In genomic region chr17:28475593-28476325, GRCm38 (mm10) we compare ENCODE assay signal across 17 mouse cellular contexts. TPM values are rescaled to one million over a fixed set of nuclear protein-coding genes. Genes with fewer than 3 reads are reported as not detected.
DNase-seq lines count a peak whose midpoint lies in the region; ATAC-seq and TF ChIP-seq lines count a peak whose summit lies in the region.
"Had no signal": no experiment of that assay in that cellular context is flagged by ENCODE, and none has a peak within 500 bp of the region (broad histone marks: within the 10 kb centered on the region; RNA-seq: fewer than 3 reads in every experiment).

No protein-coding gene starts in this region.

- peaks cover 2% of the 10 kb centered on the region for H3K9me3 ChIP-seq in CH12.LX (replicated peaks; ENCODE audit: low read length)
- H3K9me3 ChIP-seq: heart, embryonic 15.5 days; liver, embryonic 15.5 days had no signal

- in situ Hi-C loops in CH12.LX (cut with MboI; ENCODE audit: low pct_ligation_motif_present, low pct_unique_long_range_greater_than_20kb, low sequenced_read_pairs): loop anchor here (5.0 kb wide), 1 partner anchor 47 kb away; no protein-coding TSS in a partner anchor

- no peak for TF ChIP-seq EP300 in CH12.LX (IDR thresholded peaks at IDR 0.05; ENCODE audit: low read length)

- H3K4me3 ChIP-seq in kidney, adult 2 months (ENCODE audit: insufficient read depth, low read depth, low read length): no peak overlapping the region
- H3K4me3 ChIP-seq in CH12.LX (replicated peaks in 1 of 3; ENCODE audit: low read depth in 2 of 3, low read length in 2 of 3, poor library complexity in 1 of 3): no peak overlapping the region
- no peak overlapping the region for H3K4me3 ChIP-seq in embryonic fibroblast, embryonic 13.5 days (ENCODE audit: insufficient read depth, low read length)
- H3K4me3 ChIP-seq: erythroblast, embryonic 14.5 days; heart, embryonic 15.5 days; liver, embryonic 15.5 days; myocyte had no signal

- DNase-seq in kidney, adult 2 months: peak; percentile 31
- DNase-seq in kidney, postnatal 10 days: no peak
- DNase-seq in 3T3-L1 (ENCODE audit: low read depth, low spot score): peak; percentile 89
- DNase-seq in CH12.LX (ENCODE audit: extremely low read depth): no peak
- DNase-seq in right cerebral cortex, adult 18-20 months: no peak
- DNase-seq: adrenal gland, postnatal 25 days; cerebellum, adult 11 months; kidney, postnatal 14 days had no signal

- H3K36me3 ChIP-seq in kidney, adult 2 months (ENCODE audit: control insufficient read depth, insufficient read depth, low read length): no peaks in the 10 kb centered on the region
- peaks cover 0 to 24% of the 10 kb centered on the region in 2 experiments for H3K36me3 ChIP-seq in CH12.LX (replicated peaks in 1 of 2; ENCODE audit: control insufficient read depth in 1 of 2, insufficient read depth in 1 of 2, low read length in 1 of 2)
- H3K36me3 ChIP-seq: heart, embryonic 15.5 days; liver, embryonic 15.5 days had no signal

- dilution Hi-C loops in CH12.LX (cut with MboI; ENCODE audit: extremely low pct_ligation_motif_present, extremely low pct_unique_long_range_greater_than_20kb, low sequenced_read_pairs): no loop called here

- H3K27me3 ChIP-seq in kidney, adult 2 months (replicated peaks; ENCODE audit: control insufficient read depth, insufficient read depth, low read length): no peaks in the 10 kb centered on the region
- H3K27me3 ChIP-seq in CH12.LX (replicated peaks): no peaks in the 10 kb centered on the region
- H3K27me3 ChIP-seq: heart, embryonic 15.5 days; liver, embryonic 15.5 days had no signal

- no peak for ATAC-seq in granulocyte monocyte progenitor cell, adult 5-6 weeks (replicated peaks; ENCODE audit: poor library complexity, severe bottlenecking)
- ATAC-seq: hindbrain, embryonic 16.5 days had no signal

- no peak overlapping the region for H3K4me2 ChIP-seq in CH12.LX (ENCODE audit: insufficient read depth, low read depth, poor library complexity, severe bottlenecking)
- H3K4me2 ChIP-seq: heart, embryonic 15.5 days; liver, embryonic 15.5 days had no signal

- peak; percentile 58 for TF ChIP-seq RAD21 in CH12.LX (IDR thresholded peaks at IDR 0.05; ENCODE audit: low read depth, low read length)

- TF ChIP-seq POLR2A in kidney, adult 2 months (IDR thresholded peaks at IDR 0.05; ENCODE audit: low read depth, low read length): no peak
- no peak for TF ChIP-seq POLR2A in CH12.LX (IDR thresholded peaks at IDR 0.05; ENCODE audit: low read depth, low read length)
- TF ChIP-seq POLR2A in embryonic fibroblast, embryonic 13.5 days (IDR thresholded peaks at IDR 0.05; ENCODE audit: low read depth, low read length): no peak

- peak; percentile 50 for TF ChIP-seq CTCF in kidney, adult 2 months (conservative IDR thresholded peaks at IDR 0.05; ENCODE audit: insufficient read depth, insufficient read length, low read depth, low read length)
- peak in 1 of 2 experiments; percentile 71; a peak in 2 of 4 replicates for TF ChIP-seq CTCF in CH12.LX (conservative IDR thresholded peaks at IDR 0.05 in 1 of 2, IDR thresholded peaks at IDR 0.05 in 1 of 2; ENCODE audit: low read depth in 2 of 2, low read length in 2 of 2)
- no peak for TF ChIP-seq CTCF in embryonic fibroblast, embryonic 13.5 days (IDR thresholded peaks at IDR 0.05; ENCODE audit: borderline replicate concordance, insufficient read depth, low read length)

- 80% methylated on average over 3 of the region's 3 CpGs for WGBS in kidney, adult 2 months

- peaks cover 8% of the 10 kb centered on the region; the same call in 1 of the 2 replicates for H3K79me2 ChIP-seq in CH12.LX (replicated peaks; ENCODE audit: control insufficient read depth, extremely low read depth, insufficient read depth, poor library complexity, severe bottlenecking)

- no peak overlapping the region for H3K27ac ChIP-seq in kidney, adult 2 months (ENCODE audit: insufficient read depth, low read depth, low read length)
- no peak overlapping the region for H3K27ac ChIP-seq in CH12.LX (ENCODE audit: insufficient read depth, low read depth)
- H3K27ac ChIP-seq in embryonic fibroblast, embryonic 13.5 days (ENCODE audit: insufficient read depth, low read length): peak overlapping the region; percentile 51
- H3K27ac ChIP-seq: heart, embryonic 15.5 days; liver, embryonic 15.5 days had no signal

- peaks cover 7% of the 10 kb centered on the region; the same call in 1 of the 2 replicates for H3K4me1 ChIP-seq in kidney, adult 2 months (ENCODE audit: control insufficient read depth, insufficient read depth, low read length)
- H3K4me1 ChIP-seq in CH12.LX (ENCODE audit: control insufficient read depth in 1 of 2, insufficient read depth in 2 of 2): peaks cover 2 to 3% of the 10 kb centered on the region in 2 experiments; a peak in 3 of 4 replicates
- H3K4me1 ChIP-seq in embryonic fibroblast, embryonic 13.5 days (ENCODE audit: control insufficient read depth, insufficient read depth, low read length): peaks cover 23% of the 10 kb centered on the region

- H3K9ac ChIP-seq in CH12.LX (ENCODE audit: insufficient read depth, low read depth): no peak overlapping the region
- H3K9ac ChIP-seq: heart, embryonic 15.5 days; liver, embryonic 15.5 days had no signal

TF ChIP-seq in CH12.LX, 34 proteins besides CTCF, POLR2A, EP300 and RAD21:
- peak; percentile 66; the same call in 1 of the 2 replicates for TF ChIP-seq MYC (IDR thresholded peaks at IDR 0.05; ENCODE audit: low read depth, low read length)
- peak; percentile 70 for TF ChIP-seq SMC3 (IDR thresholded peaks at IDR 0.05; ENCODE audit: low read depth, low read length)
- TF ChIP-seq TCF12 (IDR thresholded peaks at IDR 0.05; ENCODE audit: low read depth, low read length): no peak

RNA-seq across cellular contexts. Expression of gene Fkbp5, which starts 41.6 kb away (rescaled TPM):
- 13.4 and 14.3 TPM in 2 replicates for polyA plus RNA-seq in kidney, adult 2 months (2012; rRNA removed)
- total RNA-seq in CH12.LX (2012; rRNA removed): 14.4 and 17.5 TPM in 2 replicates
- total RNA-seq in CH12.LX (2014; rRNA removed): 21.5 and 22.6 TPM in 2 replicates
- 31.4 and 35.3 TPM in 2 replicates for polyA plus RNA-seq in CH12.LX (2012; ENCODE audit: insufficient read length, low read depth)
- 30.7 and 31.3 TPM in 2 replicates for polyA plus RNA-seq in embryonic fibroblast, embryonic 13.5 days (2011; ENCODE audit: insufficient read length, low read depth, missing spikeins)
- total RNA-seq in granulocyte monocyte progenitor cell, adult 5-6 weeks (2014; fragmentation: Nextera tagmentation): 49.1 and 63.7 TPM in 2 replicates
- 40.8 and 53.1 TPM in 2 replicates for total RNA-seq in granulocyte monocyte progenitor cell, adult 5-6 weeks (2017)

RNA-seq across cellular contexts. Expression of gene Armc12, which starts 54.8 kb away (rescaled TPM):
- polyA plus RNA-seq in kidney, adult 2 months (2012; rRNA removed): 0.20 TPM in 1 of 2 replicates, not detected in the other
- not detected in 2 replicates for total RNA-seq in CH12.LX (2012; rRNA removed)
- not detected in 2 replicates for total RNA-seq in CH12.LX (2014; rRNA removed)
- not detected in 2 replicates for polyA plus RNA-seq in CH12.LX (2012; ENCODE audit: insufficient read length, low read depth)
- not detected in 2 replicates for polyA plus RNA-seq in embryonic fibroblast, embryonic 13.5 days (2011; ENCODE audit: insufficient read length, low read depth, missing spikeins)
- not detected in 2 replicates for total RNA-seq in granulocyte monocyte progenitor cell, adult 5-6 weeks (2014; fragmentation: Nextera tagmentation)
- not detected in 2 replicates for total RNA-seq in granulocyte monocyte progenitor cell, adult 5-6 weeks (2017)
- total RNA-seq: adrenal gland, postnatal 25 days; left cerebral cortex, adult 8-10 months; megakaryocyte-erythroid progenitor cell, adult 5-6 weeks had no signal
- polyA plus RNA-seq: erythroblast, embryonic 14.5 days; heart, embryonic 15.5 days; hindbrain, embryonic 16.5 days; liver, embryonic 15.5 days; myocyte had no signal

Comparison
In these comparisons a context has a peak if more than half of its experiments do, and no peak if none do; other contexts are left out.
1. DNase-seq: peak in kidney, adult 2 months (single experiment) and 3T3-L1 (single experiment); none in kidney, postnatal 10 days (single experiment), CH12.LX (single experiment) and right cerebral cortex, adult 18-20 months (single experiment).